Mouse (Mus musculus) myocyte (in vitro differentiated cells): Measurements from ENCODE around the gene Ssu2.

ENCODE experiments used
- E2F4 ChIP-seq: IDR thresholded peaks from one replicate; pipeline ENCODE4 v1.6.1; 2011; ENCODE audit warnings: mild to moderate bottlenecking, control low read depth, moderate library complexity; ENCODE audit not compliant: insufficient read depth
- MAX ChIP-seq: IDR thresholded peaks from one replicate; pipeline ENCODE4 v1.6.1; 2011; ENCODE audit warnings: low read depth, mild to moderate bottlenecking, control low read depth
- MYOD1 ChIP-seq, 3 experiments: IDR thresholded peaks; one replicate each; pipeline ENCODE4 v1.6.1; 2011; ENCODE audit warnings: control low read depth in 2 of 3, low read depth in 2 of 3, mild to moderate bottlenecking in 2 of 3, moderate library complexity in 1 of 3; ENCODE audit not compliant: insufficient read length in 2 of 3, control insufficient read depth in 1 of 3
- POLR2A ChIP-seq: IDR thresholded peaks from one replicate; pipeline ENCODE4 v1.6.1; 2011; ENCODE audit warnings: low read depth, mild to moderate bottlenecking, control low read depth, moderate library complexity; ENCODE audit not compliant: insufficient read length
- POLR2AphosphoS2 ChIP-seq: IDR thresholded peaks from one replicate; pipeline ENCODE4 v1.6.1; 2011; ENCODE audit warnings: low read depth, control low read depth; ENCODE audit not compliant: insufficient read length

- TF ChIP-seq E2F4 (no peak), MAX (no peak), POLR2AphosphoS2 (no peak), MYOD1 (IDR thresholded peaks at IDR 0.05; ENCODE audit: control insufficient read depth in 1 of 3, insufficient read length in 2 of 3, low read depth in 2 of 3) (no peak), POLR2A (no peak)
Observed at GRCm38 (mm10) chr6:112365294-112365693, 22.5 kb downstream of the Ssu2 start.
